Mouse (Mus musculus) heart, embryonic 10.5 days (tissue): ENCODE results near the gene BC049352. TPM values are rescaled to one million over a fixed set of nuclear protein-coding genes. Genes with fewer than 3 reads are reported as not detected.

ENCODE experiments used
- DNase-seq: peaks from one replicate; pipeline ENCODE4 v3.0.0-alpha.2; 2017; ENCODE audit warnings: low spot score
- H3K27ac ChIP-seq: fragments of 300-500 bp; sonication (generic); 2 replicates; pipeline ENCODE4 v1.5.1; 2016; ENCODE audit warnings: mild to moderate bottlenecking
- H3K27me3 ChIP-seq: fragments of 300-500 bp; sonication (generic); 2 replicates; pipeline ENCODE4 v1.6.1; 2016; ENCODE audit warnings: mild to moderate bottlenecking; ENCODE audit not compliant: poor library complexity, insufficient read depth, severe bottlenecking
- H3K36me3 ChIP-seq: fragments of 300-500 bp; sonication (generic); 2 replicates; pipeline ENCODE4 v1.6.1; 2016; ENCODE audit warnings: mild to moderate bottlenecking, moderate library complexity
- H3K4me1 ChIP-seq: fragments of 300-500 bp; sonication (generic); 2 replicates; pipeline ENCODE4 v1.6.1; 2016; ENCODE audit warnings: mild to moderate bottlenecking
- H3K4me3 ChIP-seq: fragments of 300-500 bp; sonication (generic); 2 replicates; pipeline ENCODE4 v1.5.1; 2016; ENCODE audit warnings: mild to moderate bottlenecking, moderate library complexity
- H3K9me3 ChIP-seq: fragments of 300-500 bp; sonication (generic); 2 replicates; pipeline ENCODE4 v1.6.1; 2016; ENCODE audit warnings: mild to moderate bottlenecking, moderate library complexity
- WGBS: fragments of 180-500 bp; shearing (Covaris S2); methylation state at CpG from one replicate; pipeline ENCODE4 v1.1.7; 2016; 5-methylcytosine and 5-hydroxymethylcytosine counted together
- polyA plus RNA-seq: library from polyadenylated mRNA; unstranded; fragments of >200 nt; fragmentation: Nextera tagmentation; extraction: Ambion mirVana; gene quantifications from 2 replicates; pipeline ENCODE4 v1.2.1, GENCODE M21; 2016

BC049352 gene
- polyA plus RNA-seq, 1 experiment from 2014 or later, result not detected

- 60% methylated on average over 7 of the region's 7 CpGs for WGBS
- DNase-seq, result no peak
- Histone ChIP-seq H3K9me3 (no peaks in the 10 kb centered on the region), H3K4me3 (no peak overlapping the region), H3K27ac (no peak overlapping the region), H3K4me1 (no peaks in the 10 kb centered on the region), H3K36me3 (no peaks in the 10 kb centered on the region), H3K27me3 (peaks cover 1% of the 10 kb centered on the region; the same call in 1 of the 2 replicates)
Measured at GRCm38 (mm10) chr9:45236744-45237143, 54.9 kb downstream of the BC049352 start.

GRCm38 (mm10) chr9:45241397-45241796 lies 59.6 kb downstream of the BC049352 start:
- H3K27me3 ChIP-seq, result no peaks in the 10 kb centered on the region
- H3K4me3 ChIP-seq, result no peak overlapping the region
- H3K4me1 ChIP-seq, result no peaks in the 10 kb centered on the region
- no peaks in the 10 kb centered on the region for H3K36me3 ChIP-seq
- 73% methylated on average over 5 of the region's 5 CpGs for WGBS
- no peaks in the 10 kb centered on the region for H3K9me3 ChIP-seq
- no peak overlapping the region for H3K27ac ChIP-seq
- DNase-seq, result no peak

GRCm38 (mm10) chr9:45245432-45245831 lies 63.6 kb downstream of the BC049352 start:
- Histone ChIP-seq H3K27me3 (no peaks in the 10 kb centered on the region), H3K27ac (no peak overlapping the region), H3K9me3 (no peaks in the 10 kb centered on the region), H3K36me3 (no peaks in the 10 kb centered on the region), H3K4me3 (no peak overlapping the region), H3K4me1 (no peaks in the 10 kb centered on the region)
- WGBS, result 52% methylated on average over 1 of the region's 1 CpGs
- no peak for DNase-seq

GRCm38 (mm10) chr9:45246060-45246459 lies 64.3 kb downstream of the BC049352 start:
- H3K27ac ChIP-seq, result no peak overlapping the region
- WGBS, result 76% methylated on average over 6 of the region's 6 CpGs
- no peaks in the 10 kb centered on the region for H3K36me3 ChIP-seq
- no peaks in the 10 kb centered on the region for H3K9me3 ChIP-seq
- no peak for DNase-seq
- peaks cover 3% of the 10 kb centered on the region; the same call in 1 of the 2 replicates for H3K4me1 ChIP-seq
- no peaks in the 10 kb centered on the region for H3K27me3 ChIP-seq
- H3K4me3 ChIP-seq, result no peak overlapping the region

- Histone ChIP-seq H3K9me3 (no peaks in the 10 kb centered on the region), H3K36me3 (no peaks in the 10 kb centered on the region), H3K4me1 (peaks cover 6% of the 10 kb centered on the region; the same call in 1 of the 2 replicates), H3K4me3 (no peak overlapping the region), H3K27me3 (no peaks in the 10 kb centered on the region), H3K27ac (no peak overlapping the region)
- no peak for DNase-seq
- 66% methylated on average over 2 of the region's 2 CpGs for WGBS
Measured at GRCm38 (mm10) chr9:45247536-45247935, 65.7 kb downstream of the BC049352 start.

GRCm38 (mm10) chr9:45250306-45250705 lies 68.5 kb downstream of the BC049352 start:
- H3K27me3 ChIP-seq, result peaks cover 15% of the 10 kb centered on the region; the same call in 1 of the 2 replicates
- peaks cover 10% of the 10 kb centered on the region; the same call in 1 of the 2 replicates for H3K4me1 ChIP-seq
- H3K4me3 ChIP-seq, result no peak overlapping the region
- 80% methylated on average over 7 of the region's 7 CpGs for WGBS
- DNase-seq, result no peak
- no peaks in the 10 kb centered on the region for H3K36me3 ChIP-seq
- H3K9me3 ChIP-seq, result no peaks in the 10 kb centered on the region
- H3K27ac ChIP-seq, result no peak overlapping the region

GRCm38 (mm10) chr9:45251281-45251680 lies 69.5 kb downstream of the BC049352 start:
- DNase-seq, result no peak
- H3K4me3 ChIP-seq, result no peak overlapping the region
- H3K36me3 ChIP-seq, result no peaks in the 10 kb centered on the region
- peaks cover 20% of the 10 kb centered on the region for H3K27me3 ChIP-seq
- no peaks in the 10 kb centered on the region for H3K9me3 ChIP-seq
- WGBS, result 56% methylated on average over 3 of the region's 3 CpGs
- H3K27ac ChIP-seq, result no peak overlapping the region
- peaks cover 10% of the 10 kb centered on the region; the same call in 1 of the 2 replicates for H3K4me1 ChIP-seq

- WGBS, result 64% methylated on average over 4 of the region's 4 CpGs
- no peak overlapping the region for H3K27ac ChIP-seq
- no peaks in the 10 kb centered on the region for H3K36me3 ChIP-seq
- peaks cover 10% of the 10 kb centered on the region; the same call in 1 of the 2 replicates for H3K4me1 ChIP-seq
- H3K4me3 ChIP-seq, result no peak overlapping the region
- H3K27me3 ChIP-seq, result peaks cover 20% of the 10 kb centered on the region
- no peaks in the 10 kb centered on the region for H3K9me3 ChIP-seq
- no peak for DNase-seq
Measured at GRCm38 (mm10) chr9:45251990-45252389, 70.2 kb downstream of the BC049352 start.

GRCm38 (mm10) chr9:45252395-45252794 lies 70.6 kb downstream of the BC049352 start:
- no peak overlapping the region for H3K4me3 ChIP-seq
- H3K27ac ChIP-seq, result no peak overlapping the region
- peaks cover 20% of the 10 kb centered on the region for H3K27me3 ChIP-seq
- H3K9me3 ChIP-seq, result no peaks in the 10 kb centered on the region
- 60% methylated on average over 6 of the region's 6 CpGs for WGBS
- no peak for DNase-seq
- H3K4me1 ChIP-seq, result peaks cover 10% of the 10 kb centered on the region; the same call in 1 of the 2 replicates
- H3K36me3 ChIP-seq, result no peaks in the 10 kb centered on the region

- 57% methylated on average over 6 of the region's 6 CpGs for WGBS
- no peaks in the 10 kb centered on the region for H3K9me3 ChIP-seq
- DNase-seq, result no peak
- peaks cover 10% of the 10 kb centered on the region; the same call in 1 of the 2 replicates for H3K4me1 ChIP-seq
- no peak overlapping the region for H3K4me3 ChIP-seq
- H3K27ac ChIP-seq, result no peak overlapping the region
- no peaks in the 10 kb centered on the region for H3K36me3 ChIP-seq
- H3K27me3 ChIP-seq, result peaks cover 24% of the 10 kb centered on the region
Measured at GRCm38 (mm10) chr9:45254021-45254420, 72.2 kb downstream of the BC049352 start.

- Histone ChIP-seq H3K36me3 (no peaks in the 10 kb centered on the region), H3K27me3 (peaks cover 26% of the 10 kb centered on the region), H3K9me3 (no peaks in the 10 kb centered on the region), H3K4me3 (no peak overlapping the region), H3K4me1 (peaks cover 10% of the 10 kb centered on the region; the same call in 1 of the 2 replicates), H3K27ac (no peak overlapping the region)
- WGBS, result 54% methylated on average over 4 of the region's 4 CpGs
- no peak for DNase-seq
Measured at GRCm38 (mm10) chr9:45254605-45255004, 72.8 kb downstream of the BC049352 start.

GRCm38 (mm10) chr9:45255431-45255830 lies 73.6 kb downstream of the BC049352 start:
- H3K36me3 ChIP-seq, result no peaks in the 10 kb centered on the region
- H3K27ac ChIP-seq, result no peak overlapping the region
- peaks cover 30% of the 10 kb centered on the region for H3K27me3 ChIP-seq
- no peak for DNase-seq
- no peak overlapping the region for H3K4me3 ChIP-seq
- H3K4me1 ChIP-seq, result peaks cover 10% of the 10 kb centered on the region; the same call in 1 of the 2 replicates
- no peaks in the 10 kb centered on the region for H3K9me3 ChIP-seq
- 90% methylated on average over 4 of the region's 4 CpGs for WGBS

- no peak overlapping the region for H3K4me3 ChIP-seq
- H3K9me3 ChIP-seq, result no peaks in the 10 kb centered on the region
- H3K27ac ChIP-seq, result no peak overlapping the region
- peaks cover 31% of the 10 kb centered on the region for H3K27me3 ChIP-seq
- H3K36me3 ChIP-seq, result no peaks in the 10 kb centered on the region
- H3K4me1 ChIP-seq, result peaks cover 7% of the 10 kb centered on the region; the same call in 1 of the 2 replicates
- DNase-seq, result no peak
- 75% methylated on average over 5 of the region's 5 CpGs for WGBS
Measured at GRCm38 (mm10) chr9:45255967-45256366, 74.2 kb downstream of the BC049352 start.

GRCm38 (mm10) chr9:45259065-45259464 lies 77.3 kb downstream of the BC049352 start:
- DNase-seq, result no peak
- no peak overlapping the region for H3K4me3 ChIP-seq
- H3K9me3 ChIP-seq, result no peaks in the 10 kb centered on the region
- WGBS, result 82% methylated on average over 13 of the region's 13 CpGs
- H3K27me3 ChIP-seq, result peaks cover 34% of the 10 kb centered on the region; the same call in 1 of the 2 replicates
- H3K36me3 ChIP-seq, result no peaks in the 10 kb centered on the region
- H3K4me1 ChIP-seq, result no peaks in the 10 kb centered on the region
- H3K27ac ChIP-seq, result no peak overlapping the region
